16 mouse cellular contexts compared by ENCODE assay signal in genomic region chr16:21655961-21656360, GRCm38 (mm10). TPM values are rescaled to one million over a fixed set of nuclear protein-coding genes. Genes with fewer than 3 reads are reported as not detected.
A peak's percentile ranks its signal among the peaks of the same experiment; 100 is the strongest.
DNase-seq lines count a peak whose midpoint lies in the region; ATAC-seq lines count a peak whose summit lies in the region.
"Had no signal": no experiment of that assay in that cellular context is flagged by ENCODE, and none has a peak within 500 bp of the region (broad histone marks: within the 10 kb centered on the region; RNA-seq: fewer than 3 reads in every experiment).

No protein-coding gene starts in this region.

- H3K4me2 ChIP-seq in heart, embryonic 15.5 days = no peak overlapping the region
- H3K4me2 ChIP-seq in forebrain, embryonic 14.5 days (ENCODE audit: low read length) = no peak overlapping the region
- no peak overlapping the region for H3K4me2 ChIP-seq in midbrain, embryonic 13.5 days (replicated peaks)
- H3K4me2 ChIP-seq: neural tube, embryonic 12.5 days had no signal

- intact Hi-C loops in heart, postnatal 25 days (cut with DNase I) = no loop called here

- H3K9me3 ChIP-seq in heart, embryonic 15.5 days (replicated peaks) = no peaks in the 10 kb centered on the region
- H3K9me3 ChIP-seq in forebrain, embryonic 14.5 days (replicated peaks; ENCODE audit: control insufficient read depth, low read length) = no peaks in the 10 kb centered on the region
- H3K9me3 ChIP-seq in midbrain, embryonic 13.5 days = no peaks in the 10 kb centered on the region

- peak overlapping the region; percentile 40; the same call in 1 of the 2 replicates for H3K27ac ChIP-seq in heart, embryonic 15.5 days
- 0 out of 2 replicates have a peak overlapping the region, but pooled peaks have one; percentile 50 for H3K27ac ChIP-seq in forebrain, embryonic 14.5 days (ENCODE audit: low read depth, low read length)
- H3K27ac ChIP-seq in midbrain, embryonic 13.5 days = peak overlapping the region; percentile 73
- H3K27ac ChIP-seq: neural tube, embryonic 12.5 days had no signal

- H3K4me3 ChIP-seq in heart, embryonic 15.5 days = no peak overlapping the region
- H3K4me3 ChIP-seq in forebrain, embryonic 14.5 days (ENCODE audit: low read depth, low read length) = no peak overlapping the region
- H3K4me3 ChIP-seq in midbrain, embryonic 13.5 days (replicated peaks) = no peak overlapping the region
- H3K4me3 ChIP-seq: heart, adult 2 months; neural tube, embryonic 12.5 days had no signal

- no peak overlapping the region for H3K9ac ChIP-seq in heart, embryonic 15.5 days
- H3K9ac ChIP-seq in forebrain, embryonic 14.5 days (ENCODE audit: low read length) = no peak overlapping the region
- H3K9ac ChIP-seq in midbrain, embryonic 13.5 days (replicated peaks) = no peak overlapping the region
- H3K9ac ChIP-seq: neural tube, embryonic 12.5 days had no signal

- peaks cover 15% of the 10 kb centered on the region; the same call in 1 of the 2 replicates for H3K36me3 ChIP-seq in heart, embryonic 15.5 days
- peaks cover 11% of the 10 kb centered on the region; the same call in 1 of the 2 replicates for H3K36me3 ChIP-seq in forebrain, embryonic 14.5 days (ENCODE audit: control insufficient read depth, insufficient read depth, low read length)
- H3K36me3 ChIP-seq in midbrain, embryonic 13.5 days = peaks cover 45% of the 10 kb centered on the region

- H3K27me3 ChIP-seq in heart, embryonic 15.5 days = no peaks in the 10 kb centered on the region
- H3K27me3 ChIP-seq in forebrain, embryonic 14.5 days (replicated peaks; ENCODE audit: control insufficient read depth, insufficient read depth, low read length) = no peaks in the 10 kb centered on the region
- no peaks in the 10 kb centered on the region for H3K27me3 ChIP-seq in midbrain, embryonic 13.5 days
- H3K27me3 ChIP-seq: neural tube, embryonic 12.5 days had no signal

- WGBS in heart, embryonic 15.5 days = 68% methylated on average over 9 of the region's 9 CpGs
- 84% methylated on average over 9 of the region's 9 CpGs for WGBS in forebrain, embryonic 14.5 days
- WGBS in midbrain, embryonic 13.5 days = 85% methylated on average over 9 of the region's 9 CpGs

- DNase-seq in heart, postnatal 25 days (ENCODE audit: low spot score) = no peak
- peak; percentile 59 for DNase-seq in layer of hippocampus, adult 9-10 months (ENCODE audit: low spot score)
- DNase-seq in layer of hippocampus, postnatal 10 days (ENCODE audit: low spot score in 2 of 2) = no peak
- DNase-seq in forebrain, embryonic 14.5 days (ENCODE audit: low spot score) = no peak
- no peak for DNase-seq in ovary, postnatal 10 days (ENCODE audit: low spot score)
- DNase-seq in frontal cortex, postnatal 10 days (ENCODE audit: low spot score in 2 of 2) = no peak
- DNase-seq: cerebellum, adult 11-12 months; cerebellum, postnatal 36 days; gastrocnemius, postnatal 10 days; lung, adult 2 months; retina, postnatal 1 day had no signal

- no peak for ATAC-seq in heart, embryonic 15.5 days (replicated peaks; ENCODE audit: insufficient number of reproducible peaks, insufficient read depth, low FRiP score, low read depth)
- no peak for ATAC-seq in forebrain, embryonic 14.5 days
- no peak for ATAC-seq in midbrain, embryonic 13.5 days
- ATAC-seq: activated CD4-positive, CD25-positive, alpha-beta regulatory T cell, adult 4 months had no signal

- peaks cover 16% of the 10 kb centered on the region for H3K4me1 ChIP-seq in heart, embryonic 15.5 days (replicated peaks)
- H3K4me1 ChIP-seq in forebrain, embryonic 14.5 days (ENCODE audit: control insufficient read depth, insufficient read depth, low read length) = peaks cover 8% of the 10 kb centered on the region
- peaks cover 36% of the 10 kb centered on the region for H3K4me1 ChIP-seq in midbrain, embryonic 13.5 days (replicated peaks)

RNA-seq across cellular contexts. Expression of gene 2510009E07Rik, which starts 38.5 kb away (rescaled TPM):
- 22.0 and 24.5 TPM in 2 replicates for polyA plus RNA-seq in heart, embryonic 15.5 days (2015; fragmentation: Nextera tagmentation; extraction: Ambion mirVana)
- total RNA-seq in heart, postnatal 25 days (2021) = 10 to 100 TPM; 27.5 to 29.8 TPM
- 10 to 100 TPM; 65.8 to 70.8 TPM for total RNA-seq in layer of hippocampus, postnatal 10 days (2021)
- polyA plus RNA-seq in forebrain, embryonic 14.5 days (2014; fragmentation: Nextera tagmentation; extraction: Ambion mirVana) = 26.2 and 33.1 TPM in 2 replicates
- polyA plus RNA-seq in midbrain, embryonic 13.5 days (2015; fragmentation: Nextera tagmentation; extraction: Ambion mirVana) = 76.4 and 91.1 TPM in 2 replicates
